Mouse (Mus musculus) lung, adult 10 weeks (tissue): ENCODE data around the gene Spg20. TPM values are rescaled to one million over a fixed set of nuclear protein-coding genes. Genes with fewer than 3 reads are reported as not detected.

Experiments
- polyA plus RNA-seq: library from polyadenylated mRNA; stranded (reverse); fragments of 350-450 nt; fragmentation: Illumina TruSeq; extraction: RNeasy Lipid Tissue Mini Kit (QIAGEN cat#74804); gene quantifications from one replicate; pipeline ENCODE4 v1.2.3, GENCODE M21; 2014; ENCODE audit warnings: low read depth, low replicate concordance; ENCODE audit not compliant: insufficient read depth

Spg20 gene
- polyA plus RNA-seq: 14.5 TPM

GRCm38 (mm10) chr3:55111935-55112709 lies at the start of gene Spg20:
Gene Spg20 (plus strand): TSS chr3:55112108.

GRCm38 (mm10) chr3:55137039-55137438 lies 25.1 kb downstream of the Spg20 start, which contains the start of gene Ccdc169:
Gene Ccdc169 (plus strand): TSS chr3:55137339.

GRCm38 (mm10) chr3:55181766-55182165 lies 69.9 kb downstream of the Spg20 start, which contains the start of gene Sohlh2:
Gene Sohlh2 (plus strand): TSS chr3:55182028.

Other genes starting within 250 kb of the Spg20 start
- not detected for gene Sertm1, start 196.2 kb upstream of the Spg20 start, polyA plus RNA-seq
- 0.71 TPM for gene Ccna1, start 56.6 kb upstream of the Spg20 start, polyA plus RNA-seq
- not detected for gene Ccdc169, start 25.2 kb downstream of the Spg20 start, polyA plus RNA-seq
- gene Sohlh2, start 69.9 kb downstream of the Spg20 start, polyA plus RNA-seq: not detected
- 2.0 TPM for gene Dclk1, start 130.3 kb downstream of the Spg20 start, polyA plus RNA-seq